Mouse (Mus musculus) subcutaneous adipose tissue, adult 2 months (tissue): ENCODE measurements around the gene Aida. TPM values are rescaled to one million over a fixed set of nuclear protein-coding genes. Genes with fewer than 3 reads are reported as not detected.

Source experiments
- polyA plus RNA-seq: library from polyadenylated mRNA; depleted of rRNA; stranded (reverse); fragments of >200 nt; gene quantifications from 2 replicates; pipeline ENCODE4 v1.2.3, GENCODE M21; 2012; ENCODE audit warnings: low replicate concordance; rRNA removed

Gene Aida
- polyA plus RNA-seq = 35.6 and 37.6 TPM in 2 replicates

GRCm38 (mm10) chr1:183296465-183296864 is at the start of gene Aida:
TSS of gene Aida (plus strand) at chr1:183296590.

GRCm38 (mm10) chr1:183296877-183297383 is 540 bp downstream of the Aida start, which contains the start of gene Brox:
TSS of gene Brox (minus strand) at chr1:183297269.

DNA sequence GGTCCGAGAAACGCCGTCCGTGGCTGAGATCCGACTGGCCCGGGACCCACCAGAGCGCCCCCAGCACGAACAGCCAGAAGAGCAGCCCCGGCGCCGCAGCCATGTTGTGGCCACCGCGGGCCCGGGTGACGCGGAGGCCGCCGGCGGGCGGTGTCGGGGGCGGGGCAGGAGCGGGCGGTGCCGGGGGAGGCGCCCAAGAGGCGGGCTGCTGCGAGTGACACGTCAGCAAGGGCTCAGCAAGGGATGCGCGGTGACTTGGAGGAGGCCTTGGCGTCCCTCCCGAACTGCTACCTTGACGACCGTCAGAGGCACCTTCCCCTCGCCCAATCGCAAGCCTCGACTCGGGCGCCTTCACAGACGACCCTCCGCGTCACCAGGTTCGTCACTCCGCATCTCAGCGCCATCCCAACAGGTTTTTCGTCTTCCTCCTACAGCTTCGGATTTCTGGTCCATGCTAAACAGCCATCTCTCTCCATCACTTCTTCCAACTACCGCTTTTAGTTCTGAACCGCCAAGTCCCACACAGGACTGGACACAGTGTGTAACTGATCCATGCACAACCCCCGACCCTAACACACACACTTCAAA is 73.1 kb downstream of the Aida start, which contains the start of gene Mia3:
TSS of gene Mia3 (minus strand) at position 127 of the 588 bp plus-strand sequence.

Other genes starting within 250 kb of the Aida start
- gene Disp1, start 75.1 kb upstream of the Aida start, polyA plus RNA-seq = 11.7 and 16.5 TPM in 2 replicates
- 21.6 and 23.1 TPM in 2 replicates for gene Brox, start 679 bp downstream of the Aida start, polyA plus RNA-seq
- 86.1 and 89.2 TPM in 2 replicates for gene Mia3, start 73.0 kb downstream of the Aida start, polyA plus RNA-seq
- gene Taf1a, start 92.4 kb downstream of the Aida start, polyA plus RNA-seq = 4.4 and 12.3 TPM in 2 replicates
- 0.09 and 0.17 TPM in 2 replicates for gene Hhipl2, start 121.6 kb downstream of the Aida start, polyA plus RNA-seq